Mouse (Mus musculus) adrenal gland, adult (tissue): ENCODE data around the gene Metrnl.

Source experiments
- DNase-seq, 2 experiments: peaks; one replicate each; pipeline ENCODE4 v3.0.0; 2022 to 2023; ENCODE audit warnings: low spot score in 1 of 2; ENCODE audit not compliant: inconsistent age in 2 of 2

Gene Metrnl

DNA sequence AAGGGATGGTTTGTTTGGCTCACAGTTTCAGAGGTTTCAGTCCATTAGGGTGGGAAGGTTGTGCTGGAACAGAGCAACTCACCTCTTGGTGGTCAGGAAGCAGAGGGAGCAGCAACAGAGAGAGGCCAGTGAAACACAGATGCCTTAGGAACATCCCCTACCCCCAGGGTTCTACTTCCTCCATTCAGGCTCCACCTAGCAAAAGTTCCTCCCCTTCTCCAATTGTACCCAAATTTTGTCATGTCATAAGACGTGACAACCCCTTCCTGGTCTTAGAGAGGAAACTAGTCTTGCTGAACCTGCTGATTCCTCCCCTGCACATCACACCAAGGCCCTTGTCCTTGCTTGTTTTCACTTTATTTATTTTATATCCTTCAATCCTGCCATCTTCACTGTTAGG is 32.8 kb downstream of the Metrnl start:
- no peak for DNase-seq

DNA sequence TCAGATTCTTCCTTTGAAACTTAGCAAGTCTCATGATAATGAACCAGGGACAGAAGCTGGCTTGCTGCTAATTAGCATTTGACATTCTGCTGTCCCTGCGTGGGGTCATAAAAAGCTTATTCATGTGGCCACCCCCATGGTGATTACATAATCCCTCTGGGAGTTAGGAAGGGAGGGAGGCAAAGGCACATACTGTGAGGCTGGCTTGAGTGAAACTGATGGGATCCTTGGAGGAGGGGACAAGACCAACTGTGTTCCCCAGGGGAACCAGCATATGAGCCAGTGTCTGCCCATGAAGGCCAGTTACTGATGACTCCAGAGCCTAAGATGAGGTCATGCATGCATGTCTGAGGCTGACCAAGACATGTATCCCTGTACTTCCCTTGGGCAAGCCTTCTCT is 33.5 kb downstream of the Metrnl start:
- no peak for DNase-seq

DNA sequence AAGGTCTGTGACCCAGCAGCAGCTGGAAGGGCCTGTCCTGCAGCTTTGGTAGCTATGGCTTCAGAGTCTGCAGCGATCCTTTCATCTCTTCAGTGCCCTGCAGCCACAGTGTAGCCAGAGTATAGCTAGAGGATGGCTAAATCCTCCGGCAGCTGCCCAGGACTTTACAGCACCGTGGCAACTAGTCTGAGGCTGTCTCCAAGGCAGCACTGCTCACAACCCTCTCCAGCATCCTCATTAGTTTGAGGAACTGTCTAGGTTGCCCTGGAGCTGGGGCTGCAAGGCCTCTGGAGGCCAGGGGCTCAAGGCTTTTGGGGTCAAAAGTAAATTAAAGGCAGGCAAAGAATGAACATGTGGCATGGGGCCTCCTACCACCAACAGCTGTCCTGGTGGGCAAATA is 37.3 kb downstream of the Metrnl start:
- no peak for DNase-seq

DNA sequence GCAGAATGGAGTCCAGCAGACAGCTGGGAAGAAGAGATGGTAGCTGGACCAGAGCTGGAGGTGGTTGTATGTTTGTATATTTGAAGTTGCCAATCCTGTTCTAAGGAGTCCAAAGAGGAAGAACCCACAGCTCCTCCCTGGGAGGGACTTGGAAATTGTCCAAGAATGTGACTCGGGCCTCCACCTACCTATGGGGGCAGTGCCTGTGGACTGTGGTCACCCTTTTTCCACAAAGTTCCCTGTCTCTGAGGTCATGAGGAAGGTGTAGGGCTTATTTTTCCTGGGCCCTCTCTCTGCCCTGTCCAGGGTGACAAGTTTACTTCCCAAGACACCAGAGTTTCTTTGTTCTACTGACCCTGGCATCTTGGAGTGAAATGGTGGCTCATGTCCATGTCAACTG is 39.6 kb downstream of the Metrnl start:
- peak; percentile 16 to 46 for DNase-seq

DNA sequence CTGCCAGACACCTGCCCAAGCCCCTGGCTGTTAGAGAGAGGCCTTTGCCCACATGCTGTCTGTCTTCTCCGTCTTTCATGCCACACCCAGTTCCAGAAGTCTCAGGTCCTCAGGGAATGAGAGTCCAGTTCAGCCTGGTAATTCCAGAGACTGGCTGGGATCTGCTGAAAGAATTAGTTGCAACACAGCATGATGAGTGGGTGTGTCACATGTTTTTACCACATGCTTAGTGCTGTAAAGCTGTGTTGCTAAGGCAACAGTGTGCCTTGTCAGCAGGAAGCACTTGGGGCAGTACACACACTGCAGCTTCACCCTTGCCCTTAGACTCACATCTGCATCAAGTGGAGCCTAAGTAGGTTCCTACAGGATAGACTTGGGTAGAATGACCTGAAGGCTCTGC is 40.1 kb downstream of the Metrnl start:
- peak in 1 of 2 experiments; percentile 44 for DNase-seq

DNA sequence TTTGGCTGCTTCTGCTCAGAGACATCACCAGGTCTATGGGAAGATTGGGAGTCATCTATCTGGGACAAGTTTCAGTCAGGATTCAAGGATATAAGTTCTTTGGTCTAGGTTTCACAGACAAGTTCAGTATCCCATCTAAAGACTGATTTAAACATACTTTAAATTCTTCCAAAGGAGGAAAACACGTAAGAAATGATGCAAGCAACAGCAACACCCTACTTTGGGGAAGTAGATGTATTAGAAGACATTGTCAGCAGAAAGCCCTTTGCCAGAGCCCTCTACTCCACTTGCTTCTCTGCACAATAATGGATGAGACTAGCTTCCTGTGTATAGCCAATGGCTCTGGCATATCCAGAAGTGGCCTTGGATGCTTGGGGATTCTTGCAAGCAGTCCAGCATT is 41.8 kb downstream of the Metrnl start:
- DNase-seq, result no peak

DNA sequence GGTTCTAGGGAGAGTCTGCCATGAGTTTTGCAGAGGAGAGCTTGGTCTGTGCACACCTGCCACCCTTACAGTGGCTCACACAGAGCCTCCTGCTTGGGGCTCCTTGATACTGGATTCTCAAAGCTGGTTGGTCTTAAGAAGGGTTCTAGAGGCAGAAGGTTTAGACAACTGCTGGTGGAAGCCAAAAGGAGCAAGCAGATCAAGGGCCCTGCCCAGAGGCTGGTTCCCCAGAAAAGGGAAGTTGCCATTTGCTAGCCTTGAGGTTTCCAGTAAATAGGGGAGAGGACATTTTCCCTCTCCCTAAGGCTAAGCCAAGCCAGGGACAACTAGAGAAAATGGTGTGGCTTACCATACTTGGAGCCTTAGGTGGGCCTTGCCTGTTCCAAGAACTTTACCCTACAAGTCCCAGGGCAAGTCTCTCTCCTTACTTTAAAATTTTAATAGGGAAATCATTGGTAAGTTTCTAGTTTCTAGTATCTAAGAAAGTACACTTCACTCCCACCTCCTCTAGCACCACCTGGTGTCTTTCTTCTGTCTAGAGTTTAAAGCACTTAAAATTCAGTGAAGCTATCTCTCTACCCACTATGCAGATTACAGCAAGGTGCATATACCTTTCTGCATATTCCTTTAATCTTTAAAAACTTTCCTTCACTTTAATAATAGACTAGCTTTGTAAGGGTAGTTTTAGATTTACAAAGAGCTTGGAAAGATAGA is 42.7 kb downstream of the Metrnl start:
- peak in 1 of 2 experiments; percentile 33 for DNase-seq

DNA sequence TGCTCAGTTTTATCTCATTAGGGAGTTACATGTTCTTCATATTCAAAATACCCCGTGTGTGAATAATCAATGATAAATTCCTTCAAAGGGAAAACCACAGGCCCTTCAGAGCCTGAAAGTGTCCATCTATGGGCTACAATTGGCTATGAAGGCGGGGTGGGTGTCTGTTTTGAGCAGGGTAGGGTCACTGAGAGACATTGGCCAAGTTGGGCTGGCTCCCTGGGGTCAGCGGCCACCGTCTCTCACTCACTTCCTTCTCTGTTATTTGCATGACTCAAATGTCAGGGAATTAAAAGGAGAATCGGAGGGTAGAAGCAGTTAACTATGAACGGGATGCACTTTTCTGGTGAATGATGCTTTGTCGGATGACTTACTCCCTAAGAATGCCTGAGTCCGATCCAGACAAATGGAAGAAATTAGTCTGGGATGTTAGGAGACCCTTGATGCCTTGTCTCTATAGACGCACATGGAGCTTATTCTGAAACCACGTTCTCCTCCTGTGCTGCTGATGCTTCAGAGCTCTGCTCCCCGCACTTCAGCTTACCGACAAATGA is 45.7 kb downstream of the Metrnl start:
- no peak for DNase-seq

DNA sequence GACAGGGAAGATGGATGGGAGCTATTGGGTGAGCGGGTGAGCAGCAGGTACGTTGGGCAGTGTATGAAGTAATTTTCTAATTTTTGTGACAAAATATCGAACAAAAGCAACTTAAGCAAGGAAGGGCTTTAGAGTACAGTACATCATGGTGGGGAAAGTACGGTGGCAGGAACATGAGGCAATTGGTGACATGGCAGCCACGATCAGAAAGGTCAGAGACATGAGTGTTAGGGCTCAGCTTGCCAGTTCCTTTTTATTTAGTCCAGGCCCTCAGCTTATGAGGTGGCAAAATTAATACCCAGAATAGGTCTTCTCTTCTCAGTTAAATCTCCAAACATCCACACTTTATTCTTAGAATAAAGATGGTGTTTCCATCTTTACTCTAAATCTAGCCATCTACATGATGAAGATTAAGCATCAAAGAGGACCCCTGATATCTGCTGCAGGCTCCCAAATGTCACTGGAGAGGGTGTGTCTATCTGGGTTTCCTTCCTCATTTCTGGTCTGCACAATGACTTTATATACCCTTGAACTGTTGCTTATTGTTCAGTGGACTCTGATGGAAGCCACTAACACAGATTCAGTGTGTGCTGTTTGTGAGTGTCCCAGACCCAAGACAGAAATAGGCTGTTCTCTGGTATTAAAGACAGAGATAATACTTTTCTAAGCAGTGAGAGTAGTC is 46.8 kb downstream of the Metrnl start:
- DNase-seq, result no peak
